Mouse (Mus musculus): Measurements from ENCODE around the gene Fgfr2. TPM values are rescaled to one million over a fixed set of nuclear protein-coding genes. Genes with fewer than 3 reads are reported as not detected.

Gene Fgfr2
- polyA plus RNA-seq, 1 experiment from 2014 or later, result 106 TPM

DNA sequence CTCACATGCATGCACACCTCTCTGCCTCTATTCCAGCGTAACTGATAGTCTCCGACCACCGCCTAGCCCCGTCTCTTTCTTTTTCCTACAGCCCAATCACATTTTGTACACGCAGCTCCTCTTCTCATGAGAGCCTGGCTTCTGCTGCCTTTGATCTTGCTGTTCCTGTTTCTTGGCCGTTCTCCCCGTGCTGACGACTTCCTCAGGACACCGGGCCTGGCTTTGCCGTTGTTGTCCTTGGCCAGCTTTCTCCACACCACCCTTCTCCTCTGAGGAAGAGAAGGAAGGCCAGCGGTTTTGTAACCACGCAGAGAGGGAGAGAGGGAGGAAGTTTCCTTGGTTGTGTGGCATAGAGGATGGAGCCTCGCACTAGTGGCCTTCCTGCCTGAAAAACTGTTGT, 2465.4 kb downstream of the Fgfr2 start:
- peaks cover 15% of the 10 kb centered on the region for H3K4me1 ChIP-seq (ENCODE audit: control insufficient read depth, insufficient read depth, low read length)
- ATAC-seq (ENCODE audit: low read depth) (no peak), DNase-seq (ENCODE audit: low spot score) (no peak)
- no peaks in the 10 kb centered on the region for H3K36me3 ChIP-seq (ENCODE audit: control insufficient read depth, insufficient read depth, low read length)
- WGBS, result 70% methylated on average over 13 of the region's 13 CpGs
- no peak overlapping the region for H3K4me2 ChIP-seq (ENCODE audit: low read depth, low read length)
- H3K27ac ChIP-seq (replicated peaks; ENCODE audit: low read depth, low read length), result no peak overlapping the region
- H3K4me3 ChIP-seq (ENCODE audit: low read depth, low read length), result no peak overlapping the region
- no peaks in the 10 kb centered on the region for H3K9me3 ChIP-seq (ENCODE audit: control insufficient read depth, low read length)
- no peaks in the 10 kb centered on the region for H3K27me3 ChIP-seq (replicated peaks; ENCODE audit: control insufficient read depth, insufficient read depth, low read length)
- no peak overlapping the region for H3K9ac ChIP-seq (ENCODE audit: low read depth, low read length)

DNA sequence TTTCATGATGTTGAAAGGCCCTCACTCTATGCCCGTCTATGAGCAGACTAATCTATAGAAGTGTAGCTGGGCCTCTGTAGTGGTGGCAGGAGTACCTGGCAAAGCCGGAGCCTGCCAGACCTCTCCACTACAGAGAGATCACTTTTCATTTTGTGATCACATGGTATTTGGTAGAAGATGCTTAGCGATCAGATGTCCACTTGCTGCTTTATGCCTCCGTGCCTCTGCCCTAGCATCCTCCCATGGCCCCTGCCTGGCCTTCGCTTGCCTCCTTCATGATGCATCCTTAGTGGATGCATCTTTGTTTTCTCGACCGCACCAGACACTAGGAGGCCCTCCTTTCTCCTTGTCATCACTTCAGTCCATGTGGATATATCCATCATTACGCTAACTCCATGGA, 2466.2 kb downstream of the Fgfr2 start:
- ATAC-seq (ENCODE audit: low read depth) (no peak), DNase-seq (ENCODE audit: low spot score) (no peak)
- no peak overlapping the region for H3K4me3 ChIP-seq (ENCODE audit: low read depth, low read length)
- no peak overlapping the region for H3K27ac ChIP-seq (replicated peaks; ENCODE audit: low read depth, low read length)
- H3K27me3 ChIP-seq (replicated peaks; ENCODE audit: control insufficient read depth, insufficient read depth, low read length), result no peaks in the 10 kb centered on the region
- H3K36me3 ChIP-seq (ENCODE audit: control insufficient read depth, insufficient read depth, low read length), result no peaks in the 10 kb centered on the region
- H3K9ac ChIP-seq (ENCODE audit: low read depth, low read length), result no peak overlapping the region
- no peak overlapping the region for H3K4me2 ChIP-seq (ENCODE audit: low read depth, low read length)
- H3K9me3 ChIP-seq (ENCODE audit: control insufficient read depth, low read length), result no peaks in the 10 kb centered on the region
- 89% methylated on average over 8 of the region's 8 CpGs for WGBS
- H3K4me1 ChIP-seq (ENCODE audit: control insufficient read depth, insufficient read depth, low read length), result peaks cover 15% of the 10 kb centered on the region

DNA sequence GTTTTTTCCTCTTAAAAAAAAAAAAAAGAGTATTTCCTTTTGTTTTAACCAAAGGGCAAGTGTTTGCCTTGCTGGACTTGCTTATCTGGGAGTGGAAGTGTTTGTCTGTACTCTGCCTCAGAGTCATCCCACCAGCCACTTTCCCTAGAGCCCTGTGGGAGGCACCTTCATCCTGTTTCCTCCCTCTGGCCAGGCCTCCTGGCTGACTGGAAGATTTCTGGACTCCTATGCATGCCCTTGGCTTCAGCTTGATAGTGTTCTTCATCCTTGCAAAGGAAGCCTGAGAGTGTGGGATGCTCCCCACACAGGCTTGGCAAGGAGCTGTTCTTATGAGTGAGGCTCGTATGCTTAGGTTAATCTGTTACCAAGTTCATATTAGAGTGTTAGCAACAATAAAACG, 2468.6 kb downstream of the Fgfr2 start:
- DNase-seq (ENCODE audit: low spot score) (no peak), ATAC-seq (ENCODE audit: low read depth) (no peak)
- Histone ChIP-seq H3K4me3 (ENCODE audit: low read depth, low read length) (no peak overlapping the region), H3K4me2 (ENCODE audit: low read depth, low read length) (no peak overlapping the region), H3K27me3 (replicated peaks; ENCODE audit: control insufficient read depth, insufficient read depth, low read length) (no peaks in the 10 kb centered on the region), H3K4me1 (ENCODE audit: control insufficient read depth, insufficient read depth, low read length) (peaks cover 16% of the 10 kb centered on the region), H3K9me3 (ENCODE audit: control insufficient read depth, low read length) (no peaks in the 10 kb centered on the region), H3K27ac (replicated peaks; ENCODE audit: low read depth, low read length) (no peak overlapping the region), H3K36me3 (ENCODE audit: control insufficient read depth, insufficient read depth, low read length) (no peaks in the 10 kb centered on the region), H3K9ac (ENCODE audit: low read depth, low read length) (no peak overlapping the region)
- WGBS, result 54% methylated on average over 2 of the region's 2 CpGs

DNA sequence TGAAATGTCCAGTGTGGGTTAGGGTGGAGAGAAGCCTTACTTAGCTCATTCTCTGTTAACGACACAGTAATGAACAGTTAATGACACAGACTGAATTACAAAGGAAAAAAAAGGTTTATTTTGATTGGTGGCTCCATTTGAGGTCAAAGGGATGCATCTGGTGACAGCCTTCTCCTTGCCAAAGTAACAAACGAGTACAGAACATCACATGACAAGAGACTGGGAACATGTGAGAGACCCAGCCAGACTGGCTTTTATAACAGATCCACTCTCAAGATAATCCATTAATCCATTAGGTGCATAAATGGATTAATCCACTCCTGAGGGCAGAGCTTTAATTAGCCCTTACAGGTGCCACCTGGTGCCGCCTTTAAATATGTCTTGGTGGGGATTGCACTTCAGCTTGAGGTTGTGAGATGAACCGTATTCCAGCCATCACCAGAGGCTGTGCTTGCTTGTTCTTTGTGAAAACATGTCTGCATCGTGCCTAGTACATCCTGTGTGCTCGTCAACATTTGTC, 2470.1 kb downstream of the Fgfr2 start:
- no peaks in the 10 kb centered on the region for H3K36me3 ChIP-seq (ENCODE audit: control insufficient read depth, insufficient read depth, low read length)

DNA sequence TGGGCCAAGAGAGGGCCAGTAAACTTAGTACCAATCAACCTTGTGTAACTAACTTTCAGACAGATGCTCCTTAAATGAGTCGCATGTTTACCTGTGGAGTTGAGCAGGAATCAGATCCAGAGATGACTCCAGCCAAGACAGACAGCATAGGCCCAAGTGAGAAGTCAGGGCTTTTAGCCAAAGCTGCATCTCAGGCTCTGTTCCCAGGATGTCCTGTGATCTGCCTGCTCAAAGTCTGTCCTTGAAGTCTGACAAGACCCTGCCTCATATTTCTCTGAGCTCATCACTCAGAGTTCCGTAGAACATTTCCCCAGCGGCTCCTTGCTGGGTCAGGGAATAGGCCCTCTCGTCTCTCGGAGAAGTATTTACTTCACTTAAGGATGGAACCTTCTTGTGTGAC, 2472.5 kb downstream of the Fgfr2 start:
- H3K9me3 ChIP-seq (ENCODE audit: control insufficient read depth, low read length), result no peaks in the 10 kb centered on the region
- WGBS, result 86% methylated on average over 5 of the region's 5 CpGs
- H3K9ac ChIP-seq (ENCODE audit: low read depth, low read length), result no peak overlapping the region
- DNase-seq (ENCODE audit: low spot score) (no peak), ATAC-seq (ENCODE audit: low read depth) (no peak)
- H3K4me2 ChIP-seq (ENCODE audit: low read depth, low read length), result no peak overlapping the region
- H3K36me3 ChIP-seq (ENCODE audit: control insufficient read depth, insufficient read depth, low read length), result no peaks in the 10 kb centered on the region
- peaks cover 38% of the 10 kb centered on the region for H3K4me1 ChIP-seq (ENCODE audit: control insufficient read depth, insufficient read depth, low read length)
- no peak overlapping the region for H3K4me3 ChIP-seq (ENCODE audit: low read depth, low read length)
- H3K27me3 ChIP-seq (replicated peaks; ENCODE audit: control insufficient read depth, insufficient read depth, low read length), result no peaks in the 10 kb centered on the region
- H3K27ac ChIP-seq (replicated peaks; ENCODE audit: low read depth, low read length), result no peak overlapping the region

More for the DNA sequence above, 2470.1 kb downstream of the Fgfr2 start:
- Histone ChIP-seq H3K4me3 (ENCODE audit: low read depth, low read length) (no peak overlapping the region), H3K27me3 (replicated peaks; ENCODE audit: control insufficient read depth, insufficient read depth, low read length) (no peaks in the 10 kb centered on the region), H3K4me2 (ENCODE audit: low read depth, low read length) (no peak overlapping the region), H3K4me1 (ENCODE audit: control insufficient read depth, insufficient read depth, low read length) (peaks cover 28% of the 10 kb centered on the region), H3K9me3 (ENCODE audit: control insufficient read depth, low read length) (no peaks in the 10 kb centered on the region), H3K27ac (replicated peaks; ENCODE audit: low read depth, low read length) (no peak overlapping the region), H3K9ac (ENCODE audit: low read depth, low read length) (no peak overlapping the region)
- ATAC-seq (ENCODE audit: low read depth) (no peak; the same call in 1 of the 2 replicates), DNase-seq (ENCODE audit: low spot score) (no peak)
- 61% methylated on average over 6 of the region's 6 CpGs for WGBS

DNA sequence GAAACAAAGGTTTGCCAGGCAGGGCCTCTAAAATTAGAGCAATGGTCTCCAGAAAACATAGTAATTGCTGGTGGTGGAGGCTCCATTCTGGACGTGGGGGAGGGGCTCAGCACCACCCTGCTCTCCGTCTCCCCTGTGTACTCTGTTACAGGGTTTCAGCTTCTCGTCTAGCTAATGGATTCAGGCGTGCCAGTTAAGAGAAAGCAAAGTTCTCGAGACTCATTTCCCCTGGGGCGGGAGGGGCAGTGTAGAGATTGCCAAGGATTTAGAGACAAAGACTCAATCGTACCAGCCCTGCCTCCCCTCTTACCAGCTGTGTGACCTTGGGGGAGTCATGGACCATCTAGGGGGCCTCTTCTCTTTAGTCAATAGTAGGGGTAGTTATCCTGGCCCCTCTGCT, 2473.9 kb downstream of the Fgfr2 start:
- H3K4me3 ChIP-seq (ENCODE audit: low read depth, low read length), result no peak overlapping the region
- H3K27ac ChIP-seq (replicated peaks; ENCODE audit: low read depth, low read length), result no peak overlapping the region
- no peaks in the 10 kb centered on the region for H3K36me3 ChIP-seq (ENCODE audit: control insufficient read depth, insufficient read depth, low read length)
- ATAC-seq (ENCODE audit: low read depth) (no peak), DNase-seq (ENCODE audit: low spot score) (peak; percentile 63)
- H3K27me3 ChIP-seq (replicated peaks; ENCODE audit: control insufficient read depth, insufficient read depth, low read length), result no peaks in the 10 kb centered on the region
- no peak overlapping the region for H3K4me2 ChIP-seq (ENCODE audit: low read depth, low read length)
- peaks cover 30% of the 10 kb centered on the region for H3K4me1 ChIP-seq (ENCODE audit: control insufficient read depth, insufficient read depth, low read length)
- WGBS, result 16% methylated on average over 7 of the region's 7 CpGs
- H3K9ac ChIP-seq (ENCODE audit: low read depth, low read length), result no peak overlapping the region
- no peaks in the 10 kb centered on the region for H3K9me3 ChIP-seq (ENCODE audit: control insufficient read depth, low read length)

DNA sequence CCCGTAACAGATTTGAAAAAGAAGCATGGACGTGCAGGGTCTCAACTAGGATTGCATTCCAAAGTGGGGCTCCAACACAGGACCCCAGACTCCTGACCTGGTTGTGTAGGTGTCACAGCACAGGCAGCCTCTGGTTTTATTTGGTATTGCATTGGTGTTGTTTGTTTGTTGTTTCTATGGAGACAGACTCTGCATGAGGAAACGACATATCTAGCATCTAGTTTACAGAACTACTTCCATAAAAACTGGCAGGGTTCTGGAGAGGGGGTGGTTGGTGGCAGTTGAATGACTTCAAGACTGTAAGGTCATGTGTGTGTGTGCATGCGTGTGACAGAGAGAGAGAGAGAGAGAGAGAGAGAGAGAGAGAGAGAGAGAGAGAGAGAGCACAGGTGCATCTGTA, 2475.1 kb downstream of the Fgfr2 start:
- no peak for DNase-seq (ENCODE audit: low spot score)
- ATAC-seq (ENCODE audit: low read depth), result no peak
- WGBS, result 67% methylated on average over 4 of the region's 4 CpGs
- Histone ChIP-seq H3K4me1 (ENCODE audit: control insufficient read depth, insufficient read depth, low read length) (peaks cover 23% of the 10 kb centered on the region), H3K9me3 (ENCODE audit: control insufficient read depth, low read length) (no peaks in the 10 kb centered on the region), H3K27me3 (replicated peaks; ENCODE audit: control insufficient read depth, insufficient read depth, low read length) (no peaks in the 10 kb centered on the region), H3K36me3 (ENCODE audit: control insufficient read depth, insufficient read depth, low read length) (no peaks in the 10 kb centered on the region), H3K9ac (ENCODE audit: low read depth, low read length) (peak overlapping the region; percentile 88; the same call in 1 of the 2 replicates), H3K4me2 (ENCODE audit: low read depth, low read length) (peak overlapping the region; percentile 95), H3K27ac (replicated peaks; ENCODE audit: low read depth, low read length) (peak overlapping the region; percentile 97; the same call in 1 of the 2 replicates), H3K4me3 (ENCODE audit: low read depth, low read length) (no peak overlapping the region)

DNA sequence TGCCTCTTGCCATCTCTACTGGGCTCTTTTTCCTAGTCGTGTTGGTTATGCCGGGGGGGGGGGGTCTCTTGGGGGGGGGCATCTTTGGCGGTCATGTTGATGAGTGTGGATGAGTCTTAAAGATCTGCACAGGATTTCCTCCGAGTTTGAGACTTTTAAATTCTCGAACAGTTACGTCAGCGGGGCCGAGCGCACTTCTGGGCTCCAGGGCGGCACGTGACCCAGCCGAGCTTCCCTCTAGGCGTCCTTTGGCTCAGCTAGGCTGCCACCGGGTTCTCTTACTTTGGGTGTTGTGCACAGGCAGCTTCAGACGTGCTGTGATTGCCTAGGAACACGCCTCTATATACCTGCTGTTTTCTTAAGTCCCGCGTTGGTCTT, 2476.4 kb downstream of the Fgfr2 start:
- peak overlapping the region; percentile 88 for H3K9ac ChIP-seq (ENCODE audit: low read depth, low read length)
- no peaks in the 10 kb centered on the region for H3K36me3 ChIP-seq (ENCODE audit: control insufficient read depth, insufficient read depth, low read length)
- peaks cover 23% of the 10 kb centered on the region for H3K4me1 ChIP-seq (ENCODE audit: control insufficient read depth, insufficient read depth, low read length)
- peak overlapping the region; percentile 80 for H3K4me3 ChIP-seq (ENCODE audit: low read depth, low read length)
- peak overlapping the region; percentile 97 for H3K27ac ChIP-seq (replicated peaks; ENCODE audit: low read depth, low read length)
- ATAC-seq (ENCODE audit: low read depth), result peak; percentile 74
- WGBS, result under 1% methylated on average over 18 of the region's 18 CpGs
- no peaks in the 10 kb centered on the region for H3K27me3 ChIP-seq (replicated peaks; ENCODE audit: control insufficient read depth, insufficient read depth, low read length)
- no peaks in the 10 kb centered on the region for H3K9me3 ChIP-seq (ENCODE audit: control insufficient read depth, low read length)
- peak; percentile 92 for DNase-seq (ENCODE audit: low spot score)
- peak overlapping the region; percentile 95 for H3K4me2 ChIP-seq (ENCODE audit: low read depth, low read length)

DNA sequence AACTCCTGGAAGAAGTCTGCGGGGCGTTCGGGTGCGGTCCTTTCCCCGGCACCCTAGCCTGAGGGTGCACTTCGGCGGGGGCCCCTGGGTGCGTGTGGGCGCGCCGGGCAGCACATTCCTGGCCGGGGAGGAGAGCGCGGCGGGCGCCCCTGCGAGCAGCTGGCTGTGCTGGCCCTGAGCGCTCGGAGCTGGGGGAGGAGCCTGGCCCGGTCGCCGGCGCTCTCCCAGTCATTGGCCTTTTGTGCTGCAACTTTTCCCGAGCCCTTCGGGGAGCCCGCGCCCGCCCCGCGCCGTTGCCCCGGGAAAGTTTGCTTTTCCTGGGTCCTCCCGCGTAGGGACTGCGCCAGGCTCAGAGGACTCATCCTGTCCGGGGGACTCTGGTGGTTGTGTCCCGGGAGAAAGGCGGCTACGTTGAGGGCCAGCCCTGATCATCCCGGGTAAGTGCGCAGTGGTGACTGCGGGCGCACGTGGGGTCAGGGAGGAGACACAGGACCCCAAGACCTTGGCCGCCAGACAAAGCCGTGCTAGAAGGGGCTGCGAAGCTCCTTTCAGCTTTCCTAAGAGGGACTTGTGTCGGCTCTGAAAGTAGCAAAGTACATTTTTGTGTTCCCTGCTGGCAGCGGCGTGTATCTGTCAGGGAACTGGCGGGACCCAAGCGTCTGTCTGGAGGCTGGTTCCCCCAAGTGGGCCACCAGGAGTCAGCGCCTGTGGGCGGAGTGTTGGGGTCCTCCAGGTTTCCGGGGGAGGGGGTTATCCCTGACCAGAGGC, 2477.0 kb downstream of the Fgfr2 start:
- peak; percentile 83 for DNase-seq (ENCODE audit: low spot score)
- under 1% methylated on average over 27 of the region's 55 CpGs for WGBS
- Histone ChIP-seq H3K36me3 (ENCODE audit: control insufficient read depth, insufficient read depth, low read length) (no peaks in the 10 kb centered on the region), H3K4me2 (ENCODE audit: low read depth, low read length) (peak overlapping the region; percentile 95), H3K9me3 (ENCODE audit: control insufficient read depth, low read length) (no peaks in the 10 kb centered on the region), H3K4me3 (ENCODE audit: low read depth, low read length) (peak overlapping the region; percentile 80), H3K27me3 (replicated peaks; ENCODE audit: control insufficient read depth, insufficient read depth, low read length) (no peaks in the 10 kb centered on the region), H3K4me1 (ENCODE audit: control insufficient read depth, insufficient read depth, low read length) (peaks cover 23% of the 10 kb centered on the region), H3K27ac (replicated peaks; ENCODE audit: low read depth, low read length) (peak overlapping the region; percentile 97), H3K9ac (ENCODE audit: low read depth, low read length) (peak overlapping the region; percentile 88)
- ATAC-seq (ENCODE audit: low read depth), result peak; percentile 92
